Mouse (Mus musculus): ENCODE measurements around the gene Paics.
"Not testable (repeated sequence)": the region's sequence is repeated elsewhere in the genome, so short reads cannot be mapped to it uniquely, and the experiment has no call there.

The Paics gene

GRCm38 (mm10) chr5:76950343-76951105 is 583 bp upstream of the Paics start:
- DNase-seq (ENCODE audit: low read depth, low spot score): no peak

- DNase-seq (ENCODE audit: low read depth, low spot score): no peak
Observed at GRCm38 (mm10) chr5:76952112-76953040, 1.3 kb downstream of the Paics start.

- no peak for DNase-seq (ENCODE audit: low read depth, low spot score)
Observed at GRCm38 (mm10) chr5:76953794-76954193, 2.7 kb downstream of the Paics start.

GRCm38 (mm10) chr5:76954271-76954900 is 3.3 kb downstream of the Paics start:
- no peak for DNase-seq (ENCODE audit: low read depth, low spot score)

GRCm38 (mm10) chr5:76955474-76955873 is 4.4 kb downstream of the Paics start:
- no peak for DNase-seq (ENCODE audit: low read depth, low spot score)

- no peak for DNase-seq (ENCODE audit: low read depth, low spot score)
Observed at GRCm38 (mm10) chr5:76957954-76958353, 6.8 kb downstream of the Paics start.

- DNase-seq (ENCODE audit: low read depth, low spot score): no peak
Observed at GRCm38 (mm10) chr5:76959587-76959986, 8.5 kb downstream of the Paics start.

GRCm38 (mm10) chr5:76962545-76962944 is 11.4 kb downstream of the Paics start:
- no peak for DNase-seq (ENCODE audit: low read depth, low spot score)

- DNase-seq (ENCODE audit: low read depth, low spot score): no peak
Observed at GRCm38 (mm10) chr5:76964651-76965050, 13.5 kb downstream of the Paics start.

GRCm38 (mm10) chr5:76969250-76969649 is 18.1 kb downstream of the Paics start:
- no peak for DNase-seq (ENCODE audit: low read depth, low spot score)

GRCm38 (mm10) chr5:76971115-76971514 is 20.0 kb downstream of the Paics start:
- not testable (repeated sequence) for DNase-seq (ENCODE audit: low read depth, low spot score)

GRCm38 (mm10) chr5:76973488-76973887 is 22.4 kb downstream of the Paics start:
- DNase-seq (ENCODE audit: low read depth, low spot score): no peak

GRCm38 (mm10) chr5:76974207-76974553 is 23.1 kb downstream of the Paics start:
- DNase-seq (ENCODE audit: low read depth, low spot score): no peak

- peak; percentile 81 for DNase-seq (ENCODE audit: low read depth, low spot score)
Observed at GRCm38 (mm10) chr5:76974554-76975285, 23.6 kb downstream of the Paics start, which contains the start of gene Srp72. Gene Srp72 (plus strand): TSS chr5:76974683.

- DNase-seq (ENCODE audit: low read depth, low spot score): no peak
Observed at GRCm38 (mm10) chr5:76975736-76976135, 24.6 kb downstream of the Paics start.

- DNase-seq (ENCODE audit: low read depth, low spot score): no peak
Observed at GRCm38 (mm10) chr5:76984015-76984414, 32.9 kb downstream of the Paics start.

- DNase-seq (ENCODE audit: low read depth, low spot score): no peak
Observed at GRCm38 (mm10) chr5:76990789-76991188, 39.7 kb downstream of the Paics start.

GRCm38 (mm10) chr5:76993174-76993814 is 42.2 kb downstream of the Paics start:
- no peak for DNase-seq (ENCODE audit: low read depth, low spot score)

- peak; percentile 40 for DNase-seq (ENCODE audit: low read depth, low spot score)
Observed at GRCm38 (mm10) chr5:76998416-76998815, 47.3 kb downstream of the Paics start.

GRCm38 (mm10) chr5:77001192-77001591 is 50.1 kb downstream of the Paics start:
- DNase-seq (ENCODE audit: low read depth, low spot score): no peak

Data from retina, postnatal 7 days (tissue).